Mouse (Mus musculus): ENCODE data around the gene Ptk7.

Ptk7 gene

GRCm38 (mm10) chr17:46521174-46521573 lies 108.1 kb downstream of the Ptk7 start:
- 79% methylated on average over 9 of the region's 9 CpGs for WGBS

- WGBS, result 71% methylated on average over 25 of the region's 25 CpGs
Observed at GRCm38 (mm10) chr17:46520385-46520979, 108.8 kb downstream of the Ptk7 start.

GRCm38 (mm10) chr17:46519971-46520370 lies 109.3 kb downstream of the Ptk7 start:
- WGBS, result 79% methylated on average over 10 of the region's 10 CpGs
